Mouse (Mus musculus): ENCODE results near the gene Gm28048.

The Gm28048 gene

DNA sequence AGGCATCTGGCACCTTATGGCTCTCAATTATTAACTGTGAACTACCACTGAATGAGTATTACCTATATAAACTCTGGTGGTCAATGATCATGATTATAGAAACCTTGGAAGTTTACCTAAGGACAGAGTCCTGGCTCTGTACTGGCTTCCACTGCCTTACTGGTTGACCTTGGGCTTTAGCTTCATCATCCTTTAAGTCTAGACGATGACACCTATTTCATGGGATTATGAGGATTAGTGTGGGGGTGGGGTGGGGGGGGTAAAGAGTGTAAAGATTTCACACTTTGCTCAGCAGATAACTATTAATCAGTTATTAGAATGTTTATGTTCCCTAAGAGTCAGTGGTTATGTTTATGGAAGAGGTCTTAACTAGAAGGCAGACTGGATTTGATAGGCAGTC is 7.9 kb upstream of the Gm28048 start:
- DNase-seq = no peak

DNA sequence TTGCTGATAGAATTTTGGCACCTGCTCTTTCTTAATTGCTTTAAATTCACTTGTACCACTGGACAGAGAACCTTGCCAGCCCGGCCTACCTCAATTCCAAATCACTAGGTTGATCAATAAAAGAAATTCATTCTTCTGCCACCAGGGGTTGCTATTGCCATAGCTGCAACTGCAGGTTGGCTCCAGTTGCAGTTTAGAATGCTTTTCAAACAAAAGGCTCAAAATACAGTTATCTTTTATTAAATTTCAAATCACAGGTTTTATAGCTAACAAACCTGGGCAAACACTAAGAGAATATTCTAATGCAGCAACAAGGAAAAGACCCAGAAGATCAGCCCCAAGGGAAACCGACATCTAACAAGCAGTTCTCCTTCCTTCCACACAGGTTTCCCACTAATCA is 5.5 kb upstream of the Gm28048 start:
- peak; percentile 83 for DNase-seq

DNA sequence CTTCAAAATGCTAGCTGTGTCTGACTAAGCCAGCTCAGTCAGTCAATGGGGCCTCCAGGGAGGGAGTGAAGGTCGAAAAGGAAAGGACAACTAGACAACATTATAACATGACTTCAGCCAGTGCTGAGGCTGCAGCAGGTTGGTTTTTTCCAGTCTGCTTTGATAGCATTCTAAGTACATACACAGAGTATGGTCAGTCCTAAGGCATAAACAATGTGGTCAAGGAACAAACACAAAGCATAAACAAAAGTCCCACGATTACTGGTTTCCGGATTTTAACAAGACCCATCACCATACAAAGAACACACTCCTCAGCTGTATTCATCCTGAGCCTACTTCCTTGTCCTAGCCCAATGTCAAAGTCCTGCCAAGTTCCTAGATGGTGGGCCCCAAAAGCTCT is 3.6 kb upstream of the Gm28048 start:
- no peak for DNase-seq

DNA sequence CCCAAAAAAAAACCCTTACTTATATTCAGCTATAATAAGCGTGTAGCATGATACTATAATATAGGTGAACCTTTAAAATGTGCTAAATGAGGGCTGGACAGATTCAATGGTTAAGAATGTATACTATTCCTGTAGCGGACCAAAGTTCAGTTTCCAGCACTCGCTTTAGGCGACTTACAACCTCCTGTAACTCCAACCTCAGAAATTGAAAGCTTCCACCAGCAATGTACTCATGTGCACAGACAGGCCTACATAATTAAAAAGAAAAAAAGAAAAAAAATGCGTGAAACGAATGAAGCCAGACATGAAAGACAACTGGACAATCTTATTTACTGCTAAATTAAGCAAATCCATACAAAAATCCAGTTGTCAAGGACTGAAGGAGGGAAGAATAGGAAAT is 956 bp upstream of the Gm28048 start:
- no peak for DNase-seq

DNA sequence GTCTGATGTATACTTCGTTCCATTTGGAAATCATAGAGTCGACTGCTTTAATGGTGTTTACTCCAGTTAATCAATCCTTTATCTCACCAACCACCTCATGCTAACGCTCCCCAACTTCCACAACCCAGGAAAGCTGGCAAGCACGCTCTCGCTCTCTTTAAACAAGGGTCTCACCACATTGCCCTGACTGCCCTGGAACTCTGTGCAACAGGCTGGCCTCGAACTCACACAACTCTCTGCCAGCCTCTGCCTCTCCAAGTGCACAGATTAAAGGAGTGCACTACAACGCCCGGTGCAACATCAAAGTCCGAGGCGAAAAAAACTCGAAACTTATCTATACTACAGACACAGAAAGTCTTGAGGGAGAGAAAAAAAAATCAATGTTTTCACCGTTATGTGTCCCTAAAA is 343 bp downstream of the Gm28048 start:
- DNase-seq = no peak

DNA sequence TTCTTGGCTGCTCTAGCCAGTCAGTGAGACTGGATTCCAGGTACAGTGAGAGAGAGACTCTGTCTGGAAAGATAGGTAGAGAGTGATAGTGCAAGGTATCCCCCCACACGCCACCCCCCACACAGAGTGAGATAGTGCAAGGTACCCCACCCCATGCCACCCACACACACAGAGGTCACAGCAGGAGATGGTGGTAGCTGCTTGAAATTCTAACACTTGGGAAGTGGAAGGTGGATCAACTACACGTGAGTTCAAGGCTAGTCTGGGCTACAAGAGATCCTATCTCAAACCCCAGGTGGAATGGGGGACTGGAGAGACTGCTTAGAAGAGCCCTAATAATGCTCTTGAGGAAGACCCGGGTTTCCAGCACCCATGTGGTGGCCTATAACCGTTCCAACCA is 849 bp downstream of the Gm28048 start:
- no peak for DNase-seq

DNA sequence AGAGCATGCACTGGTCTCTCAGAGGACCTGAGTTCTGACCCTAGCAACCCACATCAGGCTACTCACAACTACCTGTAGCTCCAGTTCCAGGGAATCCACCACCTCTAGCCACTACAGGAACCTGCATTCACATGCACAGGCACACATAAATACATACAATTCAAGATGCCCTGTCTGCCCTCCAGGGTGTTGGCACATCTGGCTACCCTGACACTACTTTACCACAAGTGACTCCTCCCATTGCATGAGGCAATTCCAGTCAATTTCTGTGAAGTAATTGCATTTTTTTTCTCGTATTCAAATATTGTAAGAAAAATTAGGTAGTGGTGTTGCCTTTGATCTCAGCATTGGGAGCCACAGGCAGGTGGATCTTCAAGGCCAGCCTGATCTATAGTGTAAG is 2.7 kb downstream of the Gm28048 start:
- DNase-seq = peak; percentile 13

DNA sequence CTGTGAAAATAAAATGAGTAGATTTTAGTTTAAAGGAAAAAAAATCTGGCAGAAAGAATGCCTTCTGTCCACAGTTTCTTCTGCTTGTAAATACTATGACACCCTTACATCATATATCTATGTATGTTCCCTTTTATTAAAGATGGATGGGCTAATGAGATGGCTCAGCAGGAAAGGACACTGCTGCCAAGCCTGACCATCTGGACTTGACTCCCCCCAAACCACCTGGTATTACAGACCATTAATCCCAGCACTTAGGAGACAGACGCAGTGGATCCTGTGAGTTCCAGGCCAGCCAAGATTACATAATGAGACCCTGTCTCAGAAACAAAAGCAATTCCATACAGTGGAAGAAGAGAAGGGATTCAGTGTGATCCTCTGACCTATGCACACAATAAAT is 3.2 kb downstream of the Gm28048 start:
- DNase-seq = no peak

DNA sequence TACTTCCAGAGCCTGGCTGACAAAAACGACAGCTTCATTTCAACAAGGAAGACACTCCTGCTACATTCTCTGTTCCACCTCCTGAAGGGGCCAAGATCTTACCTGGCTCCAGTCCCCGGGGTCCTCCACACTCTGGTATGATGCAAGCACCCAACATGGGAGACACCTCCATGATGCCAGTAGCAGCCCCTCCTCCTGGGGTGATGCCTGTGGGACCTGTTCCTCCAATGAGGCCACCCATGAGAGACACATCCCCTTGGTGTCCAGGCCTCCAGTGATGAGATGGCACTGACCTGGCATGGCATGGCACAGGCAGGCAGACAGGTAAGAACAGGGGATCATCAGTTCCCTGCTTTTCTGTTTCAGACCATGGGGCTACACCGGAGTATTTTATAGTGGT is 3.7 kb downstream of the Gm28048 start:
- DNase-seq = no peak

DNA sequence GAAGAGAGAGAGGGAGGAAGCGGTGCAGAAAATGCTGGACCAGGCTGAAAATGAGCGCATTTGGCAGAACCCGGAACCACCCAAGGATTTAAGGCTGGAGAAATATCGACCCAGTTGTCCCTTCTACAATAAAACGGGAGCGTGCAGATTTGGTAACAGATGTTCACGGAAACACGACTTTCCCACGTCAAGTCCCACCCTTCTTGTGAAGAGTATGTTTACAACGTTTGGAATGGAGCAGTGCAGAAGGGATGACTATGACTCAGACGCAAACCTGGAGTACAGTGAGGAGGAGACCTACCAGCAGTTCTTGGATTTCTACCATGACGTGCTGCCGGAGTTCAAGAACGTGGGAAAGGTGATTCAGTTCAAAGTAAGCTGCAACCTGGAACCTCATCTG is 8.3 kb downstream of the Gm28048 start:
- DNase-seq = peak; percentile 9

DNA sequence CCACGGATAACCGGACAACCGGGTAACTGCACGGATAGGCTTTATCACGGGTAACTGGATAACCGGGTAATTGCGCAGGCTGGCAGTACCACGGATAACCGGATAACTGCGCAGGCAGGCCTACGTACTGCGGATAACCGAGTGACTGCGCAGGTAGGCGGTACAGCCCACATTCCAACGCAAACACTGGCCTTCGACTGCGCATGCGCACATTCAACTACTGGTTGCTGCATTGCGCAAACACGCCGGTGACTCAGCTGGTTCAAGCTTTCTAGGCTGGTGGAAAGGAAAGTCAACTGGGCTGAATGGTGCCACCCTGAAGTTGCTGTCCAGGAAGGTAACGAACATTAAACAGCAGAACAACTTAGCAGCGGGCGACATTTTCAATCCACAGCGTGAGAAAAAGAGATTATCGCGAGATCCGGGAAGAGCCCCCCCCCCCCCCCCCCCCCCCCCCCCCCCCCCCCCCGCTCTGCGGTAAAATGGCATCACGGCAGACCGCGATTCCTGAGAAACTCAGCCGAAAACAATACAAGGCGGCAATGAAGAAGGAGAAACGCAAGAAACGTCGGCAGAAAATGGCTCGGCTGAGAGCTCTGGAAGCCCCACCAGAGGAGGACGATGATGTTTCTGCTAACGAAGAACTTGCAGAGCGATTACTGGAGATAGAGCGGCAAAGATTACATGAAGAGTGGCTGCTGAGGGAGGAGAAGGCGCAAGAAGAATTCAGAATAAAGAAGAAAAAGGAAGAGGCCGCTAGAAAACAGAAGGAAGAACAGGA is 9.0 kb downstream of the Gm28048 start:
- peak; percentile 94 for DNase-seq

DNA sequence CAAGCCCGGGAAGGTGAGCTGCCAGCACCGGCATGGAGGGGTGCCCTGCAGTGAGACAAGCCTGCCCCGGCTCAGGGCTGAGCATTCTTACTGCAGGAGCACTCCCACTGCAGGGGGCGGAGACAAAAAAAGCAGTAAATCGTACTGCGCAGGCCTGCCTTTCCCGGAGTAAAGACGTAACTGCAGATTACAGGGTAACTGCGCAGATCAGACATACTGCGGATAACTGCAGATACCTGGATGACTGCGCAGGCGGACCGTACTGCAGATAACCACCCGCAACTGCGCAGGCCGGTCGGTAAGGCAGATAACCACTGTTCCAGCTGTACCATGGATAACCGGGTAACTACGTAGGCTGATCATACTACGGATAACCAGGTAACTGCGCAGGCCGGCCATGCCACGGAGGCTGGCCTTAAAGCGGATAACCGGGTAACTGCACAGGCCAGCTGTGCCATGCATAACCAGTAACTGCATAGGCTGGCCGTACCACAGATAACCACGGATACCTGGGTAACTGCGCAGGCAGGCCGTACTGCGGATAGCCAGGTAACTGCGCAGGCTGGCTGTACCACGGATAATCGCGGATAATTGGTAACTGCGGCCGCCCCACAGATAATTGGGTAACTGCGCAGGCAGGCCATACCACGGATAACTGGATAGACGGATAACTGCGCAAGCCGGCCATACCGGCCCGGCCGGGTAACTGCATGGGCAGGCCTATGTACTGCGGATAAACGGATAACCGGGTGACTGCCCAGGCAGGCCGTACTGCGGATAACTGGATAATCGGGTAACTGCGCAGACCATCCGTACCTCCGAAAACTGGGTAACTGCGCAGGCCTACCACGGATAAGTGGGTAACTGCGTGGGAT is 9.8 kb downstream of the Gm28048 start, which contains the start of gene Zrsr1:
Gene Zrsr1 (plus strand): TSS at position 171 of the 875 bp plus-strand sequence.
- peak; percentile 89 for DNase-seq

DNA sequence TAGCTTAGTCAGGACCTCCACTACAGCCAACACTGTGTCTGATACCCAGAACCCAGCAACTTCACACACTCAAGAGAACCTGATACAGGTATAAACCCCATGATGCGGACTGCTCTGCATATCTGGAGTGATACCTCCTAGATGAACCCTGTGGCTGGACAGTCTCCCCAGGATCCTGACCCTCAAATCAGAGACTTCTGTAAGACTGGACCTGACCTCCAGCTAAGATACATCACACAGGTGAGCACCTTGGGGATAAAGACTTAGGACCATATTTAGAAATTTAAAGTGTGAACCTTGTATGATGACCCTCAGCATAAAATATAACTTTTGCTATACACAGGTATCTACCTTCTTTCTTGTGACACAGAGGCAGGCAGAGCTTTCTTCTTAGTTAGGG is 11.3 kb downstream of the Gm28048 start:
- DNase-seq = no peak

DNA sequence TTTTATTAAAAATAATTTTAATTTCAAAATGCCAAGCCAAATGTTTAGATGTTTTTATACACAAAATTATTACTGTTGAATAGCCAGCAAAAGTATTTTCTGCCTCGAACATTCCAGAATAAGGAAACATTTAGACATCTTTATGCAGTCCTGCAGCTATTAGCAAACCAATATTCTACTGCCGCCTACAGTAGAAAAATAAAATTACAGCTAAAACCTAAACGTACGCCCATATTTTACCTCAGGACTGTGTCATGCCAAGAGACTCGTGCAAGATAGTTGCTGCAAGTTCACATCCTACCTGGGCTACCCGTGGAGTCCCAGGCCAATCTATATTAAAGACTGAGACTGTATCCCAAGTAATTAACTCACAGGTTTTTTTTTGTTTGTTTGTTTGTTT is 12.4 kb downstream of the Gm28048 start:
- DNase-seq = peak; percentile 46

DNA sequence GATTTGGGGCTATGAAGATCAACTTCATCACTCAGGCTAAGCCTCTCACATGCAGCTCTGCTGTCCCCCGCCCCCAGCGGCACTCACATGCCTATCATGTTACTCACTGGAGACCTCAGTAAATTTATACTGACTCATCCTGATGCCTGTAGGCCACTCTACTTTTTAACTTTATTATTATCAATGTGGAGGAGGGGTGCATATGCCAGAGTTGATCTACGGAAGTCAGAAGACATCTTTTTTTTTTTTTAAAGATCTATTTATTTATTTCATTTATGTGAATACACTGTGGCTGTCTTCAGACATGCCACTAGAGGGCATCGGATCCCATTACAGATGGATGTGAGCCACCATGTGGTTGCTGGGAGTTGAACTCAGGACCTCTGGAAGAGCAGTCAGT is 16.4 kb downstream of the Gm28048 start:
- DNase-seq = peak; percentile 15

DNA sequence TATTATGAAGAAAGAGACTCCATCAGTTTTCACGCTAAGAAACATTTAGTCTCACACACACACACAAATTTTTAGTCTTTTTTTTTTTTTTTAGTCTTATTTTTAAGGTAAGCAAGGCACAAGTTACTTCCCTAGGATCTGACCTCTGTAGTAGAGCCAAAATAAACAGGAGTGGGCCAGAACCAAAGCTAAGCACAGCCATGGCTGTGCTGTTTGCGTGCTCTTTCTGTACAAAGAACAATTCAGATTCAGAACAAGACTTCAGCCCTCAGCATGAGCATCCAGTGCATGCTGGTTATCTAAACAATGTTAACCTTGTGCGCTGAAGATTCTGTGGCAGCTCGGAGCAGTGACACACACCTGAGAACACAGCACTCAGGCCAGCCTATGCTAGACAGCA is 17.5 kb downstream of the Gm28048 start:
- DNase-seq = peak; percentile 16

DNA sequence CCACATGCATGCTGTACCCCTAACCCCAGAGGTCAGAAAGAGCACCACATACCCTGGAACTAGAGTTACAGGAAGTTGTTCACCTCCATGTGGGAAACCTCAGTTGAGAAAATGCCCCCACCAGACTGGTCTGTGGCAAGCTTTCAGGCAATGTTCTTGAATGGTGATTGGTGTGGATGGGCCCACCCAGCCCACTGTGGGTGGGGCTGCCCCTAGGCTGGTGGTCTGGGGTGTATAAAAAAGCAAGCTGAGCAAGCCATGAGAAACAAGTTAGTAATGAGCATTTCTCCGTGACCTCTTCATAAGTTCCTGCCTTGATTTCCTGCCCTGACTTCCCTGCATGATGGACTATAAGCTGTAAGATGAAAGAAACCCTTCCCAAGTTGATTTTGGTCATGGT is 19.8 kb downstream of the Gm28048 start:
- no peak for DNase-seq

DNA sequence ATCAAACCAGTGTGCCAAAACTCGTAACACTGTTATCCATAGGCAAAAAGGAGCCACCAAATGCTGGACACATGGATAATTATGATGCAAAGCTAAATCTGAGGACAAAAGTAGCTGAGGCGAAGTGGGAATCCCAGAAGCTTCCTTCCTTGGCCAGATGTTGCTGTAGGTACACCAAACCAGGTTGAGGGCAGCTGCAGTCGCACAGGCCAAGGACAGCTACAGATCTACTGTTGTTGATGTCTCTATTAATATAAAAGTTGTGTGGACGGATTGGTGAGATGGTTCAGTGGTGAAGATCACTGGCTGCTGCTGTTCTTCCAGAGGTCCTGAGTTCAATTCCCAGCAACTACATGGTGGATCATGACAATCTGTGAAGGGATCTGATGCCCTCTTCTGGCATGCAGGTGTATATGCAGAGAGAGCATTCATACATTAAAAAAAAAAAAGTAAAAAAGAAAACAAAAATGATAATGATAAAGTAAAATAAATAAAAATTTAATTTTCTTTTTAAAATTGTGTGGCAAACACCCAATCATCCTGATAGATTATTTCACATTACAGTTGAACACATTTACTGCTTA is 24.0 kb downstream of the Gm28048 start:
- peak; percentile 40 for DNase-seq

DNA sequence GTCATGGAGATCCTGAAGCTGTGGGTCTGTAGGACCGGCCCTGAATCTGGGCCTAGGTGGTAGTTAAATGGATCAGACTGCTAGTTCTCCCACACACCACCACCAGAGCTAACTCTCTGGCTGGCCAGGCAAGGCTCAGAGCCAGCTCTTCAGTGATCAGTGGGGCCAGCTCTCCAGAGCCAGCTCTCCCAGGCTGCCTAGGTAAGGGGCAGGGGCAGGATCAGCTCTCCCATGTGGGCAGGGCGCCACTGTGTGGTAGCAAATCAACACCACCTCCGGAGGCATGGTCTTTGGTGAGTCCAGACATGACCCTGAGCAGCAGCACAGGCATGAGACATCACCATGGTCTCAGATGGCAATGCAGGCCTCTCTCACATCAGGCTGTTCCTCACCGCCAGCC is 25.1 kb downstream of the Gm28048 start:
- DNase-seq = peak; percentile 80

DNA sequence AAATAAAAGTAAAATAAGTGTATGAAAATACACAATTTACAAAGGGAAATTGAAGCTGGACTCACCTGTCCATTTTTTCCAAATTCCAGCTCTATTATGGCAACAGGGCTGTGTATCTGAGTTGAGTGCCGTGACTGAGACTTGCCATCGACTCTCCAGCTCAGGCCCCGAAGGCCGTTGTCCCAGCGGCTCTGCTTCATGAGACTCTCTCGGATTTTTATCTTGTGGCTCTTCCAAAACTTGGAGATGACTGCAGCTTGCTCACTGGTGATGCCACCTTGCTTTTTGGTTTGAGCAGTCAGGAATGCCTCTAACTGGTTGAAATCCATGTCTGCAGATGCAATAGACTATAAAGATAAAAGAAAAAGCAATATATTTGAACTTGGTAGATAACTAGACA is 25.5 kb downstream of the Gm28048 start:
- DNase-seq = no peak

DNA sequence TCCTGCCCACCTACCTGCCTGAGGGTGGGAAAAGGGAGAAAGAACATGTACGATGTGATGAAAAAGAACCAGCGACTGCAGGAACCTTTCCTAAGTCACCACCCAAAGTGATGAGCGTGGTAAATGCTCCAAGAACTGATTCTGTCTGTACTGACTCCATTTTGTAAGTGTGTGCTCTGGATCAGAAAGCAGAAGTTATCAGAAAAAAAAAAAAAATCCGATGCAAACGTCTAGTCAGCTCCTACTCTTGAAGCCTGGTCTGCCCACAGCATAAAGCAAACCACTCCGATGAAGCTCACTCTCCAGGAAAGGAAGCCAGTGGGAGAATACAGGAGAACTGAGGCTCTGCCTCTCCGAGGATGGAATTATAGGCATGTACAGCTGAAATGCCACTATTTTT is 29.2 kb downstream of the Gm28048 start:
- no peak for DNase-seq

DNA sequence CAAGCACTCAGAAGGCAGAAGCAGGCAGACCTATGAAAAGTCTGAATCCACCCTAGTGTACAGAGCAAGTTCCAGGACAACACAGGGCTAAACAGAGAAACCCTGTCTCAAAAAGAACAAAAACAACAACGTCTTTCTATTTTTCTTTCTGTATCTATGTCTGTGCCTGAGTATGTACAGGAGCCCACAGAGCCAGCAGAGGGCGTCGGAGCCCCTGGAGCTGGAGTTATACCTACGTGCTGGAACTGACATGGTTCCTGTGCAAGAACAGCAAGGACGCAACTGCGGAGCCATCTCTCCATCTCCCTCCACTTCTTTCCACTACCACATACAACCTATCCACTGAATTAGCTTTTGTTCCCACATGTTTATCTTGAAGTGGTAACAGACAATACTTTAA is 31.8 kb downstream of the Gm28048 start:
- DNase-seq = no peak

DNA sequence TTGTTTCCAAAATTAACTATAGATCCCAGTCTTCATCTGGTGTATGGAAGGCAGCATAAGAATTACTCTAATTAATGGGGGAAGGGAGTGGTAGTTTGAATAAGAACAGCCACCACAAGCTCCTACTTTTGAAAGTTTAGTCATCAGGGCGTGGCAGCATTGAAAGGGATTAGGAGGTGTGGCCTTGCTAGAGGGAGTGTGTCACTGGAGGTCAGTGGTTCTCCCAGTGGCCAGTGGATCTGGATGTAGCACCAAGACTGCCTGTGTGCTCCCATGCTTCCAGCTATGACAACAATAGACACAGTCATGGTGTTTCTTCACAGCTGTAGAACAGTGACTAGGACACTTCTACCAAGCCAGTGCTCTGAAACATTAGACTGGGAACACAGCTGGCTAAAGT is 32.8 kb downstream of the Gm28048 start:
- no peak for DNase-seq

DNA sequence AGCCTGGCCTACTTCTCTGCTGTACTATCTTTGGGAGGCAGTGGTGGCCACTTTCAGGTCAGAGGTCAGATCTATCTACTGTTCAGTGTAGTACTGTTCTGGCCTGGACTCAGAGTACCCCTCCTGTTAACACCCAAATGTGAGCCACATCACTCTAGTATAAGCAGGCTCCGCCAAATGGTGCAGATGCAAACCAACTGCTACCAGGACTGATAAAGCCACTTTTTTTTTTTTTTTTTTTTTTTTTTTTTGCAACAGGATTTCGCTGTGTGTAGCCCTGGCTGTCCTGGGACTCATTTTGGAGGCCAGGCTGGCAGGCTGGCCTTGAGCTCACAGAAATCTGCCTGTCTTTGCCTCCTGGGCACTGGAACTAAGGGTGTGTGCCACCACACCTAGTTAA is 42.9 kb downstream of the Gm28048 start:
- no peak for DNase-seq

Measured in lung, postnatal 36 days (tissue).